Mouse (Mus musculus) cerebellum, adult 2 months (tissue): ENCODE data around the gene Esyt1.

Source experiments
- CTCF ChIP-seq: fragments of 200-500 bp; IDR thresholded peaks from 2 replicates; pipeline ENCODE4 v1.5.1; 2011; ENCODE audit warnings: low read depth, mild to moderate bottlenecking, control low read depth, low read length, moderate library complexity, borderline replicate concordance; ENCODE audit not compliant: insufficient read depth
- POLR2A ChIP-seq: fragments of 200-500 bp; IDR thresholded peaks from 2 replicates; pipeline ENCODE4 v1.6.1; 2011; ENCODE audit warnings: low read length, control low read depth, borderline replicate concordance; ENCODE audit not compliant: insufficient read depth

DNA sequence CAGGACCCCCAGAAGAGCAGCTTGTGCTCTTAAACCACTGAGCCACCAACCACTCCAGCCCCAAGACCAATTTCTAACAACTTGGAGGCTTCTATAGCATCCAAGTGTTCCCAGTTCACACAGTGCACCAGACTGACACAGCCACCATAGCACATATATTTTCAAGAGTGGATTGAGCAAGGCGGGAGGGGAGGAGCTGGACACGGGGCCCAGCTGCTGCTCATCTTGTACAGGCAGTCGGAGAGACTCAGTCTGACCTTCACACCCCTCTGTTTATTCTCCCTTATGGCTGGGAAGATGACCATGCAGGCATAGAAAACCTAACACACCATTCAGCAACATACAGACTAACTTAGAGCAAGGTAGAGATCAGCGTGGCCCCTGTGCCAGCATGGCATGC lies 15.8 kb downstream of the Esyt1 start:
- TF ChIP-seq POLR2A (no peak), CTCF (no peak)
